Mouse (Mus musculus) G1E-ER4 (cell line): ENCODE data around the gene Tmsb15a. TPM values are rescaled to one million over a fixed set of nuclear protein-coding genes. Genes with fewer than 3 reads are reported as not detected.

Experiments
- GATA1 ChIP-seq: IDR thresholded peaks from one replicate; pipeline ENCODE4 v1.8.0; 2012; ENCODE audit warnings: low read length, inconsistent platforms
- polyA plus RNA-seq: library from polyadenylated mRNA; stranded (reverse); fragments of >175 nt; gene quantifications from 2 replicates; pipeline ENCODE4 v1.2.3, GENCODE M21; 2012

Tmsb15a gene
- not detected in 2 replicates for polyA plus RNA-seq

GRCm38 (mm10) chrX:135725161-135725560 is at the start of gene Tmsb15a:
Gene Tmsb15a (minus strand): TSS chrX:135725261.
- no peak for TF ChIP-seq GATA1

- no peak for TF ChIP-seq GATA1
Measured at GRCm38 (mm10) chrX:135768565-135768964, 43.5 kb upstream of the Tmsb15a start.

DNA sequence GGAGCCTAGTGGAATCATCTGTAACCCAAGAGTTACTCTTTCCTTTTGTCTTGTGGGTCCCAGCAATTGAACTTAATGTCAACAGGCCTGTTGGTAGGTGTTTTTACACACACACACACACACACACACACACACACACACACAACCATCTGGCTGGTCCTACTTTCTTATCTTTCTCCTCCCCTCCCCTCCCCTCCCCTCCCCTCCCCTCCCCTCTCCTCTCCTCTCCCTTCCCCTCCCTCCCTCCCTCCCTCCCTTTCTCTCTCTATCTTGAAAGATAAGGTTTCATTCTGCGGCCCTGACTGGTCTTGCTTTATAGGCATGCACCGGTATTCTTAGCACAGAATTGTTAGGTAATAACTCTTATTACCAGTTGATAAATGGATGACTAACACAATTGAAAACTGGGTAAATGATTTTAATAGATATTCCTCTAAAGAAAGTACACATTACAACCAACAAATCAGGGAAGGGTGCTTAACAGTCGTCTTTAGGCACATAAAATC is 43.0 kb upstream of the Tmsb15a start:
- TF ChIP-seq GATA1 = no peak

GRCm38 (mm10) chrX:135761707-135762106 is 36.6 kb upstream of the Tmsb15a start:
- TF ChIP-seq GATA1 = no peak

GRCm38 (mm10) chrX:135752832-135753231 is 27.8 kb upstream of the Tmsb15a start:
- no peak for TF ChIP-seq GATA1

- TF ChIP-seq GATA1 = no peak
Measured at GRCm38 (mm10) chrX:135743056-135743355, 17.9 kb upstream of the Tmsb15a start.

DNA sequence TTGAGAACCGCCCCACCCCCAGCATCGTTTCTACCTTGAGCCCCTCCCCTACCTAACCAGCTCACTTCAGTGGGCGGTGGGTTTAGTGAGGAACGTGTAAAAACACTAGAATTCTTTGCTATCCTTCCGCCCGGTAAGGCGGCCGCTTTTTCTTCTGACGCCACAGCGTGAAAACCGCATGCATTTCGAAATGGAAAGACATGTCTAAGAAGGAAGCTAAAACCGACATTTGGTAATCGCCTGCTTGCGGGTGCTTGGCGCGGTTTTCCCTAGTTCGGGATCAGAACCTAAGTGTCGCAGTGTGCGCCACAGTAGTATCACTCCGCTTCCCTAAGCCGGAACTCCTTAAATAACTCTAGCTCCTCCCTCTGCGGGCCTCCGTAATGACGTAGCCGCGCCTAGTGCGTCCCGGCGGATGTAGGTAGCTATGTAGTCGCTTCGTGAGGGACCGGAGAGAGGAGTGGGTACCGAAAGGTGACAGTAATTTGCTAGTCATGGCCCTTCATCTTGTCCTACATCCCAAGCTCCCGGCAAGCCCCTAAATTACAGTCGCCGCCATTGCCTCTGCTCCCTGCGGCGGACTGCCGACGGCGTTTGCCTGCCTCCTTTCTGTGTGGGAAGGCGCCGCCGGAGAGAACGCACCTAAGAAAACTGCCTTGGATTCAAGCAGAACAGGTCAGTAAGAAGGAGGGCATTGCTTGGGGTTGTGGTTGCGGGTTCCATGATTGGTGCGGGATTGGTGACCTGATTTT is 17.4 kb upstream of the Tmsb15a start, which contains the start of the genes Armcx5 and Gprasp1:
Armcx5 (plus strand) TSS at position 430 of the 752 bp plus-strand sequence.
Gprasp1 (plus strand) TSS at position 430 of the 752 bp plus-strand sequence.
- no peak for TF ChIP-seq GATA1

- no peak for TF ChIP-seq GATA1
Measured at GRCm38 (mm10) chrX:135738730-135739520, 13.9 kb upstream of the Tmsb15a start.

GRCm38 (mm10) chrX:135712845-135713244 is 12.2 kb downstream of the Tmsb15a start:
- TF ChIP-seq GATA1 = no peak

DNA sequence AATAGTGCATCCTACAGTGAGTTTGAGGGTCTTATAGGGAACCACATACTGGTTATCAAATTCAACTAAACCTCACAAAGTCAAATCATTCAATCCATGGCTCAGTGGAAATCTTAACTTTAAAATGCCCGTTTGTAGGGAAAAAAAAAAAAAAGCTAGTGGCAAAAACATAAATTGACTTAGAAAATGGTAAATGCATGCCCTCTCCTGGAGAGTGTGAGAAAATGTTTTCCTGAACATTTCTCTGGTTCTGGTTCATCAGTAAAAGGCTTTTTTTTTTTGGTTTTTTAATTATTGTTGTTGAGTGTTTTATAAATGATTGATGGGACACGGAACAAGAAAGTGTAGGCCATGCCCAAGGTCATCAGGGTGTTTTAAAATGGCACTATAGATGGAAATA is 20.7 kb downstream of the Tmsb15a start:
- TF ChIP-seq GATA1 = no peak

GRCm38 (mm10) chrX:135703111-135703510 is 21.9 kb downstream of the Tmsb15a start:
- no peak for TF ChIP-seq GATA1

DNA sequence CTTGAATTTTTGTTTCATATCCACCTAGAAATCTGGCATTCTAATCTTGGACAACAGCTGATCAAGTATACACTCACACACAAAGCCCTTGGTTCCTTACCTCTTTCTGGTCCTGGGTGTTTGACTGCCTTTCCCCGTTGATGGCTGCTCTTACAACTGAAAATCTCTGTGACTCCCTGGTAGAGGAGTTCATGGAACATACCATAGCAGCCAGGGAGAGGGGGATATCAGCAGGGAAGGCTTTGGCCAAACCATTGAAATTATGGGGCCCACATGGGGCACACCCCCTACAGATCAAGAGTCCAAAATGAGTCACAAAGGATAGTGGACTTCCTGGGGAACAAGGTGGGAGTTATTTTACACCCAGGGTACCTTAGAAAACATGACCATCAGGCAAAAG is 31.4 kb downstream of the Tmsb15a start, which contains the start of gene Tcp11x2:
Tcp11x2 (minus strand) TSS at position 158 of the 400 bp plus-strand sequence.
- no peak for TF ChIP-seq GATA1

DNA sequence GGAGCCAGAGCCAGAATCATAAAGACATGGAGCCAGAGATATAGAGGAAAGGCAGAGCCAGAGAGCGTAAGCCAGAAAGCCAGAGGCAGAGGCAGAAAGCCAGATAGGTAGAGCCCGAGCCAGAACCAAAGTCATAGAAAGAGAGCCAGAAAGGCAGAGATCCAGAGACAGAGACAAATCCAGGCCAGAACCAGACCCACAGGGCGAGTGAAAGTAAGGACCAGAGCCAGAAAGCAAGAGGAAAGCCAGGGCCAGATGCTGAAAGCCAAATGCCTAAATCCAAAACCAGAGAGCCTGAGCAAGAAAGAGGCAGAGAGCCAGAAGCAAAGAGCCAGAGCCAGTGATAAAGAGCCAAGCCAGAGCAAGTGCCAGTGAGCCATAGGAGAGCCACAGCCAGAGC is 37.3 kb downstream of the Tmsb15a start:
- TF ChIP-seq GATA1 = no peak

- TF ChIP-seq GATA1 = no peak
Measured at GRCm38 (mm10) chrX:135681858-135682257, 43.2 kb downstream of the Tmsb15a start.

Other genes starting within 250 kb of the Tmsb15a start
- not detected in 2 replicates for gene AV320801, start 230.7 kb downstream of the Tmsb15a start, polyA plus RNA-seq
- gene Nxf7, start 126.5 kb downstream of the Tmsb15a start, polyA plus RNA-seq = not detected in 2 replicates
- gene Prame, start 97.6 kb downstream of the Tmsb15a start, polyA plus RNA-seq = not detected in 2 replicates
- not detected in 2 replicates for gene Tcp11x2, start 31.5 kb downstream of the Tmsb15a start, polyA plus RNA-seq
- gene Armcx5, start 17.5 kb upstream of the Tmsb15a start, polyA plus RNA-seq = 0.39 and 0.54 TPM in 2 replicates
- 0.71 and 19.3 TPM in 2 replicates for gene Gprasp1, start 17.5 kb upstream of the Tmsb15a start, polyA plus RNA-seq
- gene Bhlhb9, start 72.3 kb upstream of the Tmsb15a start, polyA plus RNA-seq = 29.3 and 55.1 TPM in 2 replicates
- not detected in 2 replicates for gene Gprasp2, start 113.8 kb upstream of the Tmsb15a start, polyA plus RNA-seq